Mouse (Mus musculus) erythroblast, embryonic 14.5 days (primary cell): ENCODE results near the gene Rbfox3. TPM values are rescaled to one million over a fixed set of nuclear protein-coding genes. Genes with fewer than 3 reads are reported as not detected.

Source experiments
- H3K27me3 ChIP-seq: 2 replicates; pipeline ENCODE4 v1.6.1; 2012; ENCODE audit warnings: inconsistent platforms; ENCODE audit not compliant: control insufficient read depth
- H3K36me3 ChIP-seq: 2 replicates; pipeline ENCODE4 v1.6.1; 2012; ENCODE audit warnings: mild to moderate bottlenecking, inconsistent platforms; ENCODE audit not compliant: control insufficient read depth
- H3K4me1 ChIP-seq: 2 replicates; pipeline ENCODE4 v1.6.1; 2012; ENCODE audit warnings: inconsistent platforms; ENCODE audit not compliant: control insufficient read depth
- H3K4me3 ChIP-seq: replicated peaks from 2 replicates; pipeline ENCODE3; 2012; ENCODE audit warnings: moderate library complexity, mild to moderate bottlenecking, inconsistent platforms
- H3K9me3 ChIP-seq: 2 replicates; pipeline ENCODE4 v1.6.1; 2012; ENCODE audit warnings: low read length, inconsistent platforms, mixed read lengths; ENCODE audit not compliant: control insufficient read depth
- GATA1 ChIP-seq: IDR thresholded peaks from 2 replicates; pipeline ENCODE4 v1.6.1; 2012; ENCODE audit warnings: low read length, inconsistent platforms, mixed read lengths
- TAL1 ChIP-seq: IDR thresholded peaks from 3 replicates; pipeline ENCODE4 v1.6.1; 2012; ENCODE audit warnings: low read length, inconsistent platforms, mixed read lengths
- polyA plus RNA-seq: library from polyadenylated mRNA; stranded (reverse); fragments of >175 nt; gene quantifications from 2 replicates; pipeline ENCODE4 v1.2.3, GENCODE M21; 2012

The Rbfox3 gene
- polyA plus RNA-seq, 1 experiment: 0.02 TPM

- Histone ChIP-seq H3K27me3 (peaks cover 7% of the 10 kb centered on the region; the same call in 1 of the 2 replicates), H3K4me3 (no peak overlapping the region), H3K4me1 (no peaks in the 10 kb centered on the region), H3K36me3 (no peaks in the 10 kb centered on the region), H3K9me3 (peaks cover 4% of the 10 kb centered on the region; the same call in 1 of the 2 replicates)
- TF ChIP-seq TAL1: no peak
- no peak for TF ChIP-seq GATA1
Measured at GRCm38 (mm10) chr11:118609236-118610000, 302.0 kb downstream of the Rbfox3 start.

GRCm38 (mm10) chr11:118607927-118608326 is 303.5 kb downstream of the Rbfox3 start:
- no peak for TF ChIP-seq GATA1
- no peak for TF ChIP-seq TAL1
- Histone ChIP-seq H3K27me3 (peaks cover 7% of the 10 kb centered on the region; the same call in 1 of the 2 replicates), H3K36me3 (no peaks in the 10 kb centered on the region), H3K4me1 (no peaks in the 10 kb centered on the region), H3K9me3 (peaks cover 4% of the 10 kb centered on the region; the same call in 1 of the 2 replicates), H3K4me3 (no peak overlapping the region)

DNA sequence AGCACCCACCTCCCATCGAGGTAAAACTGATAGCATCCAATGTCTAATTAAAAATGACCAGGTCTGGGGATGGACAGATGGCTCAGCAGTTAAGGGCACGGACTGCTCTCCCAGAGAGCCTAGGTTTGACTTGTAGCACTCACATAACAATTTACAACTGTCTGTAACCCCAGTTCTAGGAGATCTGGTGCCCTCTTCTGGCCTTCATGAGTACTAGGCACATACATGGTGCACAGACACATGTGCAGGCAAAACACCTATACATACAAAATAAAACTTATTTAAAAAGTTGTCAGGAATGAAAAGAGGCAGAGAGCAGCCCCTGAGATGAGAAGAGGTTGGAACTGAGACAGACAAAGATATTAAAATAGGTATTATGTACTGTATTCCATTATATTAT is 305.8 kb downstream of the Rbfox3 start:
- no peak overlapping the region for H3K4me3 ChIP-seq
- TF ChIP-seq GATA1 (no peak), TAL1 (no peak)
- H3K9me3 ChIP-seq: peaks cover 4% of the 10 kb centered on the region; the same call in 1 of the 2 replicates
- H3K27me3 ChIP-seq: peaks cover 7% of the 10 kb centered on the region; the same call in 1 of the 2 replicates
- H3K4me1 ChIP-seq: no peaks in the 10 kb centered on the region
- H3K36me3 ChIP-seq: no peaks in the 10 kb centered on the region

- H3K4me1 ChIP-seq: no peaks in the 10 kb centered on the region
- no peak overlapping the region for H3K4me3 ChIP-seq
- H3K36me3 ChIP-seq: no peaks in the 10 kb centered on the region
- TF ChIP-seq GATA1 (no peak), TAL1 (no peak)
- H3K9me3 ChIP-seq: peaks cover 4% of the 10 kb centered on the region; the same call in 1 of the 2 replicates
- H3K27me3 ChIP-seq: peaks cover 4% of the 10 kb centered on the region; the same call in 1 of the 2 replicates
Measured at GRCm38 (mm10) chr11:118604206-118604605, 307.2 kb downstream of the Rbfox3 start.

DNA sequence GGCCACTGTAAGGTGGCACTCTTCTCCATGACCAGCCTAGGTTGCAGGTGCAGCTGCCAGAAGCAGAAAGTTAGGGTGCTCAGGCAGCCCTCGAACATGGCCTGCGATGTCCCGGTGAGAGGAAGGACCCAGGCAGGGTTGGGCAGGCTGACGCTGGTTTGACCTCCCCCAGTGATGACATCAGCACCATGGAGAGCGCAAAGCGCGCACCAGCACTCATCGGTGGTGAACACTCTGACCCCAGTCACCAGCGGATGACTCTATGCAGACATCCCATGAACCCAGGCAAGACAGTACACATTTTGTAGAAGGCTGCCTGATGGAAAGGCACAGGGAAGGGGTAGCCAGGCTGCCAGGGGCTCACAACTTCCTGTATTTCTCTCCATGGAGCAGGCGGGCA is 308.3 kb downstream of the Rbfox3 start:
- TF ChIP-seq TAL1 (no peak), GATA1 (no peak)
- Histone ChIP-seq H3K27me3 (no peaks in the 10 kb centered on the region), H3K36me3 (no peaks in the 10 kb centered on the region), H3K4me3 (no peak overlapping the region), H3K9me3 (peaks cover 4% of the 10 kb centered on the region; the same call in 1 of the 2 replicates), H3K4me1 (no peaks in the 10 kb centered on the region)

- Histone ChIP-seq H3K36me3 (no peaks in the 10 kb centered on the region), H3K9me3 (peaks cover 4% of the 10 kb centered on the region; the same call in 1 of the 2 replicates), H3K4me3 (no peak overlapping the region), H3K27me3 (no peaks in the 10 kb centered on the region), H3K4me1 (no peaks in the 10 kb centered on the region)
- TF ChIP-seq TAL1: no peak
- TF ChIP-seq GATA1: no peak
Measured at GRCm38 (mm10) chr11:118601484-118601883, 309.9 kb downstream of the Rbfox3 start.

DNA sequence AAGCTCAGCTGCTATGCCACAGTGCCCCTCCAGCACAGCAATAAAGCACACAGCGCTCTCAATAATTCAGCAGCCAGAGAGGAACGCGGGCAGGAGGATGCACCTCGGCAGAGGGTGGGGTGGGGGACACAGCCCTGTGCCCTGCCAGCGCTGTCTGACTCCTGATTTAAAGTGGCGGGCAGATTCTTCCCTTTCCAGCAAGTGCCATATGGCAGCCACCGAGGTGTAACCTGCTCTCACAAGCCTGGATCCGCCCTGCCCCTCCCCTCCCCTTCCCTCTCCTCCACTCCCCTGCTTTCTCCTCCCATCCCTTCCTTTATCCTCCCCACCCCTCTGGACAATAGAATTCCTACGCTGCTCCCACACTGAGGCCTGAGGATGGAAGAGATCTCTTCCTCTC is 311.2 kb downstream of the Rbfox3 start:
- TF ChIP-seq TAL1 (no peak), GATA1 (no peak)
- Histone ChIP-seq H3K27me3 (no peaks in the 10 kb centered on the region), H3K9me3 (no peaks in the 10 kb centered on the region)

DNA sequence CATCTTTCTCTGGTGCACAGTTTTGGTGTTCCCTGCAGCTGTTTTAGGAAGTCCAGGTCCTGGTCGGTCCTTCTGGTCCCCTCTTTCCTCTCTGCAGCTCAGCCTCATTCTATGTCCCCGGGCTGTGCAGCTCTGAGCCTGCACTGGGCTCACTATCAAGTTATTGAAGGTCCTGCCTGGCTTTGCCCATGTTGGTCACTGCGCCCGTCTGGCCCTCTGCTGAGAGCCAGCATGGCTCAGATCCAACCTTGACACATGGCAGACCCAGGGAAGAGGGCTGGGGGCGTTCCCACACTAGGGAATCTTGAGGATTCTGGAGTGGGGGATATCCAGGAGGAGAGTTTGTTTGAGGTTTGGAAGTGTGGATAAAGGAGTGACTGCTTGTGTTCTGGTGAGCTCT is 312.7 kb downstream of the Rbfox3 start:
- Histone ChIP-seq H3K36me3 (no peaks in the 10 kb centered on the region), H3K9me3 (no peaks in the 10 kb centered on the region), H3K27me3 (no peaks in the 10 kb centered on the region), H3K4me1 (no peaks in the 10 kb centered on the region), H3K4me3 (no peak overlapping the region)
- TF ChIP-seq TAL1 (no peak), GATA1 (no peak)

More for the DNA sequence above, 311.2 kb downstream of the Rbfox3 start:
- H3K4me3 ChIP-seq: no peak overlapping the region
- no peaks in the 10 kb centered on the region for H3K4me1 ChIP-seq
- H3K36me3 ChIP-seq: no peaks in the 10 kb centered on the region

DNA sequence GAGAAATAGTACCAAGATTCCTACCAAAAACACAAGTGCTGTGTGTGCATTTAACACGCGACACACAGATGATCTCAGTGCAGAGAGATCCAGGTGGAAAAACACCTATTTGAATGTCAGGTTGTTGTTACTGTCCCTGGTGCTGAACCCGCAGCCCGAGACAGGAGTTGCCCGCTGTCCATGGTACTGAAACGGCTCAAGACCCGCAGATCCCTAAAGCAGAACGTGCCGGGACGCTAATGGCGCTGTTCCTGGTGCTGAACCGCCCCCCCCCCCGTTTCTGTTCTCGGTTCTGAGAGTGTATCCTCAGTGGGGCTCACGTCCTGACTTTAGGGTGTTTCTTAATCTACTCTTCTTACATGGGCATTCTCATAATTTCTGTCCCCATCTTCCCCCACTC is 326.6 kb downstream of the Rbfox3 start:
- Histone ChIP-seq H3K4me3 (no peak overlapping the region), H3K9me3 (no peaks in the 10 kb centered on the region), H3K4me1 (no peaks in the 10 kb centered on the region), H3K27me3 (no peaks in the 10 kb centered on the region), H3K36me3 (no peaks in the 10 kb centered on the region)
- no peak for TF ChIP-seq GATA1
- no peak for TF ChIP-seq TAL1
